Mouse (Mus musculus) liver, embryonic 14.5 days (tissue): Measurements from ENCODE around the gene Cd52. TPM values are rescaled to one million over a fixed set of nuclear protein-coding genes. Genes with fewer than 3 reads are reported as not detected.

ENCODE experiments used
- ATAC-seq: fragments of 200-750 bp; cut with Nextera tagmentation; 2 replicates; pipeline ENCODE4 v1.8.0; 2017; ENCODE audit warnings: moderate number of reproducible peaks, mild to moderate bottlenecking, moderate library complexity; ENCODE audit not compliant: insufficient read depth
- DNase-seq, 3 experiments: peaks; one replicate each; pipeline ENCODE4 v3.0.0-alpha.2; 2012 to 2013; ENCODE audit warnings: low read depth in 3 of 3, low spot score in 3 of 3
- H3K27ac ChIP-seq: fragments of 300-500 bp; sonication (generic); 2 replicates; pipeline ENCODE4 v1.5.1; 2014; ENCODE audit warnings: moderate library complexity, mild to moderate bottlenecking, control low read depth, inconsistent platforms
- H3K27me3 ChIP-seq: fragments of 300-500 bp; sonication (generic); 2 replicates; pipeline ENCODE4 v1.6.1; 2014; ENCODE audit warnings: mild to moderate bottlenecking, low read length, moderate library complexity; ENCODE audit not compliant: control insufficient read depth, insufficient read depth
- H3K36me3 ChIP-seq: fragments of 300-500 bp; sonication (generic); replicated peaks from 2 replicates; pipeline ENCODE4 v1.6.1; 2014; ENCODE audit warnings: low read depth; ENCODE audit not compliant: control insufficient read depth, insufficient read depth
- H3K4me1 ChIP-seq, 2 experiments: fragments of 200-500 bp in 1 of 2; fragments of 300-500 bp in 1 of 2; sonication (generic) in 1 of 2; replicated peaks; 2 replicates each; pipeline ENCODE4 v1.6.1; 2012 to 2014; ENCODE audit warnings: antibody characterized with exemption in 1 of 2, inconsistent platforms in 1 of 2, low read length in 1 of 2; ENCODE audit not compliant: control insufficient read depth in 2 of 2, insufficient read depth in 2 of 2
- H3K4me2 ChIP-seq: fragments of 300-500 bp; sonication (generic); 2 replicates; pipeline ENCODE4 v1.6.1; 2014; ENCODE audit warnings: low read depth, mild to moderate bottlenecking, control low read depth, moderate library complexity
- H3K4me3 ChIP-seq, 2 experiments: fragments of 200-500 bp in 1 of 2; fragments of 300-500 bp in 1 of 2; sonication (generic) in 1 of 2; 2 replicates each; pipeline ENCODE4 v1.5.1; 2012 to 2014; ENCODE audit warnings: low read depth in 2 of 2, low read length in 2 of 2, mild to moderate bottlenecking in 2 of 2, control low read depth in 1 of 2, inconsistent platforms in 1 of 2, moderate library complexity in 1 of 2; ENCODE audit not compliant: insufficient read depth in 1 of 2
- H3K9ac ChIP-seq: fragments of 300-500 bp; sonication (generic); replicated peaks from 2 replicates; pipeline ENCODE4 v1.6.1; 2014; ENCODE audit warnings: mild to moderate bottlenecking, control low read depth, moderate library complexity
- H3K9me3 ChIP-seq: fragments of 300-500 bp; sonication (generic); 2 replicates; pipeline ENCODE4 v1.6.1; 2016; ENCODE audit warnings: low read length, mixed read lengths; ENCODE audit not compliant: control insufficient read depth
- CTCF ChIP-seq: IDR thresholded peaks from 2 replicates; pipeline ENCODE4 v1.5.1; 2016; ENCODE audit warnings: antibody characterized with exemption, low read depth, control low read depth
- EP300 ChIP-seq: IDR thresholded peaks from 2 replicates; pipeline ENCODE4 v1.6.1; 2016; ENCODE audit warnings: antibody characterized with exemption, low read depth
- WGBS: fragments of 180-500 bp; shearing (Covaris S2); extraction: QIAGEN DNeasy Blood & Tissue Kit; methylation state at CpG from one replicate; pipeline ENCODE4 v1.1.7; 2014; ENCODE audit not compliant: insufficient replicate concordance; 5-methylcytosine and 5-hydroxymethylcytosine counted together
- polyA plus RNA-seq, 2 experiments: library from polyadenylated mRNA; depleted of rRNA in 1 of 2; stranded (reverse) in 1 of 2; unstranded in 1 of 2; fragments of >200 nt; fragmentation: Nextera tagmentation in 1 of 2; extraction: Ambion mirVana in 1 of 2; gene quantifications; 2 replicates each; pipeline versions ENCODE4 v1.2.1 to v1.2.3; 2012 to 2014

Cd52 gene
- polyA plus RNA-seq, 2 experiments = 17.1 to 36.7 TPM

- Histone ChIP-seq H3K4me3 (no peak overlapping the region), H3K27me3 (no peaks in the 10 kb centered on the region), H3K9me3 (no peaks in the 10 kb centered on the region), H3K36me3 (no peaks in the 10 kb centered on the region), H3K4me2 (no peak overlapping the region), H3K27ac (no peak overlapping the region), H3K4me1 (peaks cover 0 to 19% of the 10 kb centered on the region in 2 experiments; a peak in 2 of 4 replicates), H3K9ac (no peak overlapping the region)
- DNase-seq (no peak), ATAC-seq (peak; percentile 34; the same call in 1 of the 2 replicates)
- TF ChIP-seq EP300 (no peak), CTCF (peak; percentile 85)
- WGBS = 41% methylated on average over 9 of the region's 9 CpGs
Observed at GRCm38 (mm10) chr4:134119644-134120043, 24.8 kb upstream of the Cd52 start.

GRCm38 (mm10) chr4:134119042-134119441, 24.2 kb upstream of the Cd52 start:
- 57% methylated on average over 5 of the region's 5 CpGs for WGBS
- DNase-seq = no peak
- Histone ChIP-seq H3K4me1 (peaks cover 0 to 14% of the 10 kb centered on the region in 2 experiments; a peak in 2 of 4 replicates), H3K9me3 (no peaks in the 10 kb centered on the region), H3K27me3 (no peaks in the 10 kb centered on the region), H3K36me3 (no peaks in the 10 kb centered on the region), H3K4me2 (no peak overlapping the region), H3K27ac (no peak overlapping the region), H3K9ac (no peak overlapping the region), H3K4me3 (no peak overlapping the region)
- no peak for ATAC-seq
- TF ChIP-seq CTCF (no peak), EP300 (no peak)

GRCm38 (mm10) chr4:134118126-134118800, 23.4 kb upstream of the Cd52 start:
- WGBS = 35% methylated on average over 14 of the region's 14 CpGs

GRCm38 (mm10) chr4:134117012-134117411, 22.1 kb upstream of the Cd52 start:
- Histone ChIP-seq H3K36me3 (no peaks in the 10 kb centered on the region), H3K4me2 (no peak overlapping the region), H3K9ac (no peak overlapping the region), H3K27ac (no peak overlapping the region), H3K9me3 (no peaks in the 10 kb centered on the region), H3K27me3 (no peaks in the 10 kb centered on the region), H3K4me3 (no peak overlapping the region), H3K4me1 (peaks cover 0 to 18% of the 10 kb centered on the region in 2 experiments; a peak in 2 of 4 replicates)
- WGBS = 11% methylated on average over 8 of the region's 8 CpGs
- TF ChIP-seq CTCF (no peak), EP300 (no peak)
- DNase-seq (peak in 1 of 3 experiments; percentile 46), ATAC-seq (no peak)

More at GRCm38 (mm10) chr4:134118126-134118800, 23.4 kb upstream of the Cd52 start:
- TF ChIP-seq EP300 (no peak), CTCF (no peak)
- H3K36me3 ChIP-seq = no peaks in the 10 kb centered on the region
- peaks cover 0 to 13% of the 10 kb centered on the region in 2 experiments; a peak in 2 of 4 replicates for H3K4me1 ChIP-seq
- no peaks in the 10 kb centered on the region for H3K27me3 ChIP-seq
- H3K9me3 ChIP-seq = no peaks in the 10 kb centered on the region
- no peak overlapping the region for H3K4me2 ChIP-seq
- no peak overlapping the region for H3K9ac ChIP-seq
- ATAC-seq (no peak), DNase-seq (no peak)
- H3K27ac ChIP-seq = no peak overlapping the region
- no peak overlapping the region for H3K4me3 ChIP-seq

- no peak for ATAC-seq
- peaks cover 2 to 23% of the 10 kb centered on the region in 2 experiments; a peak in 3 of 4 replicates for H3K4me1 ChIP-seq
- H3K4me2 ChIP-seq = no peak overlapping the region
- H3K4me3 ChIP-seq = no peak overlapping the region
- 33% methylated on average over 2 of the region's 2 CpGs for WGBS
- TF ChIP-seq EP300 (no peak), CTCF (no peak)
- H3K27ac ChIP-seq = no peak overlapping the region
- no peaks in the 10 kb centered on the region for H3K27me3 ChIP-seq
- no peaks in the 10 kb centered on the region for H3K9me3 ChIP-seq
- no peak overlapping the region for H3K9ac ChIP-seq
- H3K36me3 ChIP-seq = no peaks in the 10 kb centered on the region
- DNase-seq = no peak
Observed at GRCm38 (mm10) chr4:134116501-134116900, 21.6 kb upstream of the Cd52 start.
